Mouse (Mus musculus): ENCODE measurements at regions not wholly inside any gene's neighbourhood (a gene's known extent, or its start where the extent isn't known, plus 50 kb on each side); places are given as distances from the start of the nearest gene placed in this dataset.
A peak's percentile ranks its signal among the peaks of the same experiment; 100 is the strongest.

DNA sequence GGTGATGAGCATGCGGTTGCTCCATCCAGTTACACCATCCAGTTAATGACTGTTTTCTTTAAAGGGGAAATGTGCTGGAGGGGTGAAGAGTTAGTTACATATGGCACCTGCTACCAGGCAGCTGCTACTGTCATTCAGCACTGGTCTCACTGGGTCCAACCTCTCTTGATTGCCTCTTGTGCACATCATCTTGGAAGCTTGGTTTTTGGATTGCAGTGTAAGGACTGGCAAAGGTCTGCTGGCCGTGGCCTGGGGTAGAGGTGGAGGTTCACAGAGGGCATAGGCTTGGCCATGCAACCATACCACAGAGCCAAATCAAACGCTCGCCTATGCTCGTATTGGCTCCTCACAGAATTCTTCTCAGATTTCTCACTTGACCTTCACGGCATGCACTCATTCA is 75.1 kb upstream of the Serp2 start:
- peak; percentile 27 for DNase-seq (ENCODE audit: low read depth)

GRCm38 (mm10) chr14:76631181-76631580 is 74.5 kb upstream of the Serp2 start:
- no peak for DNase-seq (ENCODE audit: low read depth)

GRCm38 (mm10) chr14:76629913-76630478 is 73.3 kb upstream of the Serp2 start:
- DNase-seq (ENCODE audit: low read depth) = no peak

DNA sequence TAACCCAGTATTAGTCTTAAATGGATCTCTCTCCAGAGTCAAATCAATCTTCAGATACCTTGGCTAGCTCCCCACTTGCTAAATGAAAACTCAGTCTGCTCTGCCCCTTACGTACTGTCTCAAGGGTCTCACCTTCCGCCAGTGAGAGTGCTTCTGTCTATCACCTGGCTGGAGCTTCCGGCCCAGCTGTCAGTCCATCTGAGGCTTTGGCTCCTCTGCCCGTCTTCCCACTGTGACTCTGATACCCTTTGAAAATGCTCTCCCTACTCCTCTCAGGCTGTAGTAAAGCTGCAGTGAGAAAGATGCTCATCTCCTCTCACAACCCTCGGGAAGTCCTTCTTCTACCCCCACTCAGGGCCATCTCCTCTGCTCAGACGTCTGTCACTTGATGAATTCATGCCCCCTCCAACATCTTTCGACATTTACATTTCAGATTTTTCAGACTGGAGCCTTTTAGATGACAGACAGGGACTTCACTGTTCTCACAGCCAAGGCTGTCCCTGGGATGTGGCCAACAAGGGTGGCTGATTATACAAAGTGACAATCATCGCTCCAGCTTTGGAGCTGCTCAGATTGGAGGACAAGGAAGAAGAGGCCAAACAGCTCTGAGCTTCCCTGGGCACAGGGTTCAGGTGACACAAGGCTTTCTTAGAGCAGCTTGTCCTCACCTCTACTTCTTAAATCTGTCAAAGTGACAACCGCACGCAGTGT is 71.6 kb upstream of the Serp2 start:
- no peak for DNase-seq (ENCODE audit: low read depth)

DNA sequence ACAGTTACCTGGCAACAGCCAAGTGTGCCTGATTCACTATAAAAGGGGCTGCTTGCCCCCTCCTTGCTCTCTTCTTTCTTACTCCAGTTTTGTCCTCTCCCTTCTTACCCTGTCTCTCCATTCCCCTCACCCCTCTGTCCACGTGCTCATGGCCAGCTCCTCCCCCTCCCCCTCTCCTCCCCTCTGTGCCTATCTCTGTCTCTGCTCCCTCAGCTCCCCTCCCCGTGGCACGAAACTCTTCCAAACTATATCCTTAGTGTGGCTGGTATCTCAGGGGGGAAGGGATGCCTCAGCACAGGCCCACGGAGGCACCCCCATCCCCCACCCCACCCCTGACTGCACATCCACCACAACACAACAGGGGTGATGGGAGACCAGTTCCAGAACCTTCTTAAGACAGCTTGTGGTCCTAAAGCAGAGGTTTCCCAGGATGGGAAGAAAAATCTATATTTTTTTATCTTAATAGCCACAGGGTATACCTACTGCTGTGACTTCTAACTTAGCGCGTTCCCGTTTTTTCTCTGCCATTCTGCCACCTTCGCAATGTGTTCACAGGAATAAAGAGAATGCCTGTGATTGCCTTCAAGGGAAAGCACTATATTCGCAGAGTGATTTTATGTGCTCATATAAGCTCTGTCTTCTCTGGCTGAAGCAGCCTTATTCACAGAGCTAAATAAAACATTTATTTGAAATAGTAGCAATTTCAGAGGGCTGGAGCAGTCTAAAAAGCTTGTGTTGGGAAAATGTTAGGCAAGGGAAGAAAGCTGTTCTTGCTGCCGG is 69.1 kb upstream of the Serp2 start:
- no peak for DNase-seq (ENCODE audit: low read depth)

GRCm38 (mm10) chr14:76624626-76625378 is 68.1 kb upstream of the Serp2 start:
- no peak for DNase-seq (ENCODE audit: low read depth)

DNA sequence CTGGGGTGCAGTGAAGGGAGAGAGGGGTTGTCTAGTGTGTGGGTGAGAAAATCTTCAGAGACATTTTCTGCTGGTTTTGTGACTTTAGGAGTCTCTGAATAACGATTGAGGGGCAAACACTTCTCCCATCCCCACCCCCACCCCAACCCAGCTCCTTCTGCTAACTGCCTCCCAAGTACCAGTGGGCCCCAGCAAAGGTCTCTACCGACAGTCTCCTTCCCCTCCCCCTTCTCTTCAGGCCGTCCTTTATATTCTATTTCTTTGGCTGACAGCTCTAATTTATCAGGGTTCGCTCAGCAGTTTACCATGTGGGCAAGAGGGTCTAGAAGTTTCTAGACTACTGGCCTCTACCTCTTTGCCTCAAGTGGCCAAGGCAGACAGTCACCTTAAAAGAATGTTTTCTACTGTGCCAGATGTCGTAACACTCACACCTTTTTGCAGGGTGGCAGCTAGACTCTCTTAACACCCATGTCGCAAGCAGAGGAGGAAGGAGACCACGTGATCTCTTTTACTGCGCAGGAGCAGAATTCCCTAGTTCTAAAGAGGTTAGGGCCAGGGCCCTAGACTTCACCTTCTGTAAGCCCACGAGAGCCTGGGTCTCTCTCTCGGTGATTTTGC is 66.8 kb upstream of the Serp2 start:
- DNase-seq (ENCODE audit: low read depth) = peak; percentile 55

GRCm38 (mm10) chr14:76622634-76623291 is 66.1 kb upstream of the Serp2 start:
- no peak for DNase-seq (ENCODE audit: low read depth)

DNA sequence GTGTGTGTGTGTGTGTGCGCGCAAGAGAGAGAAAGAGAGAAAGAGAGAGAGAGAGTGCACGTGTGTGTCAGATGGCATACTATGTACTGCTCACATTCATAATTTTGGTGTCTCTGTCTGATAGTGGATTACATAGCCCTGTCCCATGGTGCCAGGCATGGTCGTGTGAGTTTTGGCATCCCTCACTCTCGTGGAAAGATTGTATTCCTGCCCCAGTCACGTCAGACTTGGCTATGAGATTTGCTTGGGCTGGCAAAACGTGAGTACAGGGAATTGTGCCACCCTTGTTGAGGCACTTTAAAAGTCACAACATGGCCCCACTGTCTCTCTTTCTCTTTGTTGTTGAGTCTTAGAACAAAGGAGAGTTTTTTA is 62.3 kb upstream of the Serp2 start:
- DNase-seq (ENCODE audit: low read depth) = no peak

GRCm38 (mm10) chr14:76618331-76619037 is 61.8 kb upstream of the Serp2 start:
- no peak for DNase-seq (ENCODE audit: low read depth)

- DNase-seq (ENCODE audit: low read depth) = no peak
Measured at GRCm38 (mm10) chr14:76617889-76618288, 61.2 kb upstream of the Serp2 start.

GRCm38 (mm10) chr14:76617447-76617846 is 60.8 kb upstream of the Serp2 start:
- DNase-seq (ENCODE audit: low read depth) = no peak

- DNase-seq (ENCODE audit: low read depth) = no peak
Measured at GRCm38 (mm10) chr14:76616367-76616683, 59.6 kb upstream of the Serp2 start.

DNA sequence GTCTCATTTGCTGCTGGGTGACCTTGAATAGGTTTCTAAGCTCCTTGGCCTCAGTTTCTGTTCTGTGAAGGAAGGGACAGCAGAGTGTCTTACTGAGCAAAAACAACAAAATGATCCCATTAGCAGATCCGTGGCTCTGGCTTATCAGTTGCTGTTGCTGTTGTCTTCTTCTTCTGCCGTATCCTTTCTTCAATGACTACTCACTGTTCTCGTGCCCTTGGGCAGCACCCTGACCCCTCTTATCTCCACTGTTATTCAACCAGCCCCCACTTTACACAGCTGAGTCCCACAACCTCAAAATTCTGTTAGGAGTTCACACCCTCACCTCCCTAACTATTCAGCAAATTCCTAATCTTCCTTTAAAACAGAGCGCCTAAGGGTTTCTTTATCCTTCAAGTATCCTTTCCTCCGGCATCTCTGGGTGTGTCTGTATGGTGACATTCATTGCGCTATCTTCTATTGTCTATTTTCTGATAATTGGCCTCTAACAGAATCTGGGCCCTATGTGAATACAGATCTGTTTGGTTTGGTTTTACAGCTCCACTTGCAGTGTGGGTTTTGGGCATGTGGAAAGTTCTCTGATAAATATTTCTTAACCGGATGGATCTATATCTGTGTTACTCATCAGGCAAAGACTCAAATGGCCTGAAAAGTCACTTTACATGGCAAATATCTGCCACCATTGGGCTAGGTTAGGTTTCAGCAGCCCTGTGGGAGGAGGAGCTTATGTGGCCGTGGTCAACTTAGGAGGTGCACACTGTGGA is 59.1 kb upstream of the Serp2 start:
- DNase-seq (ENCODE audit: low read depth) = no peak

DNA sequence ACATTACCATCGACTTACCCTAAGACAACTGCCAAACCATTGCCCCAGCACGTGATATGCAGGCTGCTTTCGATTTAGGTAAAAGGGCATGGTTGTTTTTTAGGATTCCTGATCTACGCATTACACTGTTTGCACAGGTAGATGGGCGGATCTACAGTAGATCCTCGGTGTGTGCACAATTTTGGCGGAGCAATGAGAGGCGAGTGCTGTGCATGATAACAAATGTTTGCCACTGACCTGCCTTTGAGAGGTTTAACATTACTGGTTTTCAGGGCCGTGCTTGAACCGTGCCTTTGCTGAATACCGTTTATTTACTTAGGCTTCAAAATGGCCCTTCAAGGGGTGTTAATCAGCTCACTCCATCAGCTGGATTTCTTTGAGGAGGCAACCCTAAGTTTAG is 58.5 kb upstream of the Serp2 start:
- no peak for DNase-seq (ENCODE audit: low read depth)

GRCm38 (mm10) chr14:76614682-76615081 is 58.0 kb upstream of the Serp2 start:
- DNase-seq (ENCODE audit: low read depth) = no peak

- DNase-seq (ENCODE audit: low read depth) = no peak
Measured at GRCm38 (mm10) chr14:76613604-76614003, 56.9 kb upstream of the Serp2 start.

DNA sequence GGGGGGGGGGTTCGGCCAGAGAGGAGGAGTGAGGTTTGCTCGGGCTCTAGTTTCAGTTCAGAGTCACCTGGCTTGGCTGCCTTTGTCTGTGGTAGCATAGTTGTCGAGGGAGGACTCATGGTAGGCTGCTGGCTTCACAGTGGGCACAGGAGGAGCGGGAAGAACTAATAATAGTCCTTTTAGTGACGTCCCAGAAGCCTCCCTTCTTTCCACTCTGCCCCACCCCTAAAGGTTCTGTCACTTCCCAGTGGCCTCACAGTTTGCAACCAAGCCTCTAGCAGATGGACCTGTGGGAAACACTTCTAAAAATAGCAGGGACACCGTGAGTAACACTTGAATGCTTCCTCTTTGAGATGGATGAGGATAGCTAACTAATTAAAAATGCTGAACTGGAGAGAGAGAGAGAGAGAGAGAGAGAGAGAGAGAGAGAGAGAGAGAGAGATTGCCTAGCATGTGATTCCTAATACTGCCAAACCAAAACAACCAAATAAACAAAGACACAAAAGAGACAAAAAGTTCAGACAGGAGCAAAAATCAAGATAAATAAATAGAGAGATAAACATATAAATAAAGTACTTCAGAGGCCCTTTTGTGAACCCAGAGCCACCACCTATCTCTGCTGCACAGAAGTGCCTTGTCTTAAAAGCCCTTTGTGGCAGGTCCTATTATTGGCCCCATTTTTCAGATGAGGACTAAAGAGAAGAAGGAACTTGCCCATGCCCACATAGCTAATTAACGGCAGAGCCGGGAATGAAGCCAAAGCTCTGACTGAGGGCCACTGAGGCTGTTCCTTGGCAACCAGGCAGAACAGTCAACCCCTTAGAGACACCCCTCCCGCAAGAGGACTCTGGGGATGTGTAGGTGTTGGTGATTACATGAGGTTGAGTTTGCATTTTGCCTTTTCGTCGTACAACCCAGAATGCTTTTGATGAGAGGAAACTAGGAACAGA is 54.0 kb upstream of the Serp2 start:
- DNase-seq (ENCODE audit: low read depth) = no peak
